Mouse (Mus musculus) kidney, adult 2 months (tissue): ENCODE results near the gene Cxcr1.

Source experiments
- CTCF ChIP-seq: fragments of 200-500 bp; conservative IDR thresholded peaks from 2 replicates; pipeline ENCODE4 v1.5.1; 2011; ENCODE audit warnings: low read depth, mild to moderate bottlenecking, control low read depth, low read length, moderate library complexity, mixed read lengths; ENCODE audit not compliant: insufficient read depth, insufficient read length
- POLR2A ChIP-seq: fragments of 200-500 bp; IDR thresholded peaks from one replicate; pipeline ENCODE4 v1.6.1; 2011; ENCODE audit warnings: low read depth, low read length, control low read depth

GRCm38 (mm10) chr1:74199046-74199445 lies 4.6 kb upstream of the Cxcr1 start:
- no peak for TF ChIP-seq CTCF
- no peak for TF ChIP-seq POLR2A
